Mouse (Mus musculus): Measurements from ENCODE around the gene Gm15517. TPM values are rescaled to one million over a fixed set of nuclear protein-coding genes. Genes with fewer than 3 reads are reported as not detected.

The Gm15517 gene
- polyA plus RNA-seq, 1 experiment from 2014 or later = not detected

GRCm38 (mm10) chr7:44309475-44310284 lies 48.4 kb downstream of the Gm15517 start, which contains the start of gene Shank1:
TSS of gene Shank1 (plus strand) at chr7:44310253.
- H3K4me3 ChIP-seq (ENCODE audit: inconsistent target) = no peak within 1 kb of the TSS
- no peaks in the 10 kb centered on the region for H3K36me3 ChIP-seq (ENCODE audit: inconsistent target)
- no peak within 1 kb of the TSS for H3K27ac ChIP-seq
- no peaks in the 10 kb centered on the region for H3K79me2 ChIP-seq (ENCODE audit: inconsistent target)
- 63% methylated on average over 4 of the region's 22 CpGs for WGBS (ENCODE audit: missing documents)

GRCm38 (mm10) chr7:44310285-44310877 lies 49.1 kb downstream of the Gm15517 start:
- WGBS (ENCODE audit: missing documents) = 2% methylated on average over 39 of the region's 40 CpGs
- no peak overlapping the region for H3K4me3 ChIP-seq (ENCODE audit: inconsistent target)
- H3K27ac ChIP-seq = no peak overlapping the region
- H3K36me3 ChIP-seq (ENCODE audit: inconsistent target) = no peaks in the 10 kb centered on the region
- no peaks in the 10 kb centered on the region for H3K79me2 ChIP-seq (ENCODE audit: inconsistent target)

DNA sequence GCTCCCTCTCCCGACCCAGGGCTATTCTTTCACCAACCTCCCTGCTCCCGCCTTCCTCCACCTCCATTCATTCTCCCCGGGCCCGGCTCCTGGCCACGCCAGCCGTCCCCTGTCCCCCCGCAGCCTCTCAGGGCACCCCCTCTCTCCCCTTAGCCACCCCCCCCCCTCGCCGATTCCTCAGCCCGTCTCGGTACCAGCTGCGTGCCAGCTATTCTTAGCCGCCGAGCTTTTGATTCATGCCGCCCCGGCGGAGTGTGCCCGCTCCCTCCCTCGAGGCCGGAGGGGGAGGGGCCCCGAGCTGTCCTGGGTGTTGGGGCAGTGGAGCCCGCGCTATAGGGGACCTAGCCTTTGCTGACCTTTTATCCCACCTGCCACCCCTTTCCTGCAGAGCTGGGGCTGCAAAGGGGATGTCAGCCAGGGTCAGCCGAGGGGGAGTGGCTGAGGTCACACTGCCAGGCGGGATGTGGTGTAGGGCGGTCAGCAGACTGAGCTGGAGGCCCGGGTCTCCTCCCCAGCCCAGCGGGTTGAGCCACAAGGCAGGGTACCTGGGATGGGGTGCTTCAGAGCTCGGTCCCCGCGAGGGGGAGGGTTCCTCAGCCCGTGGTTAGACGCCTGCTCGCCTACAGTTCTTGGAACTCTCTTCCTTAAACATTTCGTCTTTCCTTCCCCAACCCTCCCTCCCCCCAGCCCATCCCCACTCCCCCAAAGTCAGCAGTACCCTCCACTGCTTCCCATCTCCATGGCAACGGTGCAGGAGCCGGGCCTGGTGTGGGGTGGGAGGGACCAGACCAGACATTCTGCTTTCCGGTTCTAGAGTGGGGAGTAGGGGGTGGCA lies 49.8 kb downstream of the Gm15517 start:
- WGBS (ENCODE audit: missing documents) = 2% methylated on average over 30 of the region's 38 CpGs
- H3K36me3 ChIP-seq (ENCODE audit: inconsistent target) = no peaks in the 10 kb centered on the region
- no peak overlapping the region for H3K4me3 ChIP-seq (ENCODE audit: inconsistent target)
- H3K79me2 ChIP-seq (ENCODE audit: inconsistent target) = no peaks in the 10 kb centered on the region
- H3K27ac ChIP-seq = no peak overlapping the region

Other genes with a start within 250 kb of the Gm15517 start
- not detected in 3 replicates for gene Klk1b26, start 249.3 kb upstream of the Gm15517 start, polyA plus RNA-seq (2018)
- 0.66 to 0.87 TPM in 2 of 3 replicates, not detected in the other for gene Klk1b27, start 209.2 kb upstream of the Gm15517 start, polyA plus RNA-seq (2018)
- not detected in 3 replicates for gene Klk1b21, start 159.1 kb upstream of the Gm15517 start, polyA plus RNA-seq (2018)
- gene Klk1b22, start 148.8 kb upstream of the Gm15517 start, polyA plus RNA-seq (2018) = not detected in 3 replicates
- gene Klk1b16, start 124.7 kb upstream of the Gm15517 start, polyA plus RNA-seq (2018) = not detected in 3 replicates
- not detected in 3 replicates for gene Klk1b24, start 73.2 kb upstream of the Gm15517 start, polyA plus RNA-seq (2018)
- gene Klk1b3, start 63.3 kb upstream of the Gm15517 start, polyA plus RNA-seq (2018) = not detected in 3 replicates
- gene Klk1b4, start 54.0 kb upstream of the Gm15517 start, polyA plus RNA-seq (2018) = not detected in 3 replicates
- gene Klk1b5, start 45.5 kb upstream of the Gm15517 start, polyA plus RNA-seq (2018) = not detected in 3 replicates
- gene Klk1, start 36.1 kb upstream of the Gm15517 start, polyA plus RNA-seq (2018) = 0.30 TPM in 1 of 3 replicates, not detected in the others
- gene Gm36864, start 25.3 kb upstream of the Gm15517 start, polyA plus RNA-seq (2018) = not detected in 3 replicates
- gene 1700028J19Rik, start 14.8 kb upstream of the Gm15517 start, polyA plus RNA-seq (2018) = 0.33 to 0.97 TPM (median 0.36 TPM) in 3 replicates
- 11.6 to 24.3 TPM (median 20.5 TPM) in 3 replicates for gene 2410002F23Rik, start 14.7 kb upstream of the Gm15517 start, polyA plus RNA-seq (2018)
- not detected in 3 replicates for gene Acp4, start 4.1 kb upstream of the Gm15517 start, polyA plus RNA-seq (2018)
- gene Clec11a, start 45.5 kb downstream of the Gm15517 start, polyA plus RNA-seq (2018) = 0.06 to 0.12 TPM (median 0.09 TPM) in 3 replicates
- gene Shank1, start 48.8 kb downstream of the Gm15517 start, polyA plus RNA-seq (2018) = 0.02 TPM in 1 of 3 replicates, not detected in the others
- gene Syt3, start 122.7 kb downstream of the Gm15517 start, polyA plus RNA-seq (2018) = 0.11 TPM in 1 of 3 replicates, not detected in the others
- gene 1700008O03Rik, start 124.4 kb downstream of the Gm15517 start, polyA plus RNA-seq (2018) = 0.16 TPM in 1 of 3 replicates, not detected in the others
- gene Lrrc4b, start 167.6 kb downstream of the Gm15517 start, polyA plus RNA-seq (2018) = not detected in 3 replicates
- gene Aspdh, start 203.9 kb downstream of the Gm15517 start, polyA plus RNA-seq (2018) = not detected in 3 replicates
- 12.5 to 32.1 TPM (median 31.4 TPM) in 3 replicates for gene Josd2, start 206.5 kb downstream of the Gm15517 start, polyA plus RNA-seq (2018)
- gene Emc10, start 235.1 kb downstream of the Gm15517 start, polyA plus RNA-seq (2018) = 35.5 to 51.7 TPM (median 46.2 TPM) in 3 replicates
- gene Fam71e1, start 235.1 kb downstream of the Gm15517 start, polyA plus RNA-seq (2018) = 0.89 to 1.5 TPM (median 0.99 TPM) in 3 replicates

Data from macrophage (primary cell).